Mouse (Mus musculus) E14TG2a.4 (cell line): ENCODE results near the gene Kif5c.

Source experiments
- CTCF ChIP-seq: conservative IDR thresholded peaks from 2 replicates; pipeline ENCODE4 v1.5.1; 2014; ENCODE audit warnings: low read length
- NANOG ChIP-seq: IDR thresholded peaks from 2 replicates; pipeline ENCODE4 v1.6.1; 2014; ENCODE audit warnings: borderline replicate concordance, low read length, mixed read lengths
- POU5F1 ChIP-seq: IDR thresholded peaks from 2 replicates; pipeline ENCODE4 v1.6.1; 2014; ENCODE audit warnings: low read length, borderline replicate concordance

DNA sequence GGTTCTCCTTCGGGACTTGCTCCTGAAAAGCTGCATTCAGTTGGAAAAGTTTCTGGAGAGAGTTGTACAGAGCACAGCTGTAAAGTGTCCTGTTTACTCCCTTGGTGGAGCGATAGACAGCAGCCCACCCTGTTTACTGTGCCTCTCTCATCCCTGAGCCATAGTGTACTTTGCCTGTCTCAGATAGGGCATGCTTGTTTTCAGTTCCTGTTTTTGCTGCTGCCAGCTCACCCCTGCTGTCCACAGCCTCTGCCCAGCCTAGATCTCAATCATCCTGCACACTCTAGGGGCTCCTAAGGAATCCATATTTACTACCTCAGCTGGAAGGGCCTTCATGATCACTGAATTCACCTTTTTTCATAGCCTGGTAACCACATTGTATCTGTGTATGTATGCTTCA, 65.7 kb downstream of the Kif5c start:
- no peak for TF ChIP-seq CTCF
- no peak for TF ChIP-seq POU5F1
- no peak for TF ChIP-seq NANOG
